Mouse (Mus musculus) forebrain, embryonic 15.5 days (tissue): ENCODE measurements around the gene Kcnj10. TPM values are rescaled to one million over a fixed set of nuclear protein-coding genes. Genes with fewer than 3 reads are reported as not detected.

Experiments
- ATAC-seq: fragments of 200-750 bp; cut with Nextera tagmentation; replicated peaks from 2 replicates; pipeline ENCODE4 v1.8.0; 2017; ENCODE audit warnings: mild to moderate bottlenecking, moderate TSS enrichment, moderate library complexity
- H3K27ac ChIP-seq: fragments of 300-500 bp; sonication (generic); replicated peaks from 2 replicates; pipeline ENCODE4 v1.5.1; 2015; ENCODE audit warnings: mild to moderate bottlenecking, inconsistent platforms
- H3K27me3 ChIP-seq: fragments of 300-500 bp; sonication (generic); 2 replicates; pipeline ENCODE4 v1.6.1; 2015; ENCODE audit warnings: inconsistent platforms
- H3K36me3 ChIP-seq: fragments of 300-500 bp; sonication (generic); 2 replicates; pipeline ENCODE4 v1.6.1; 2015; ENCODE audit warnings: mild to moderate bottlenecking, inconsistent platforms
- H3K4me1 ChIP-seq: fragments of 300-500 bp; sonication (generic); 2 replicates; pipeline ENCODE4 v1.6.1; 2015; ENCODE audit warnings: inconsistent platforms
- H3K4me2 ChIP-seq: fragments of 300-500 bp; sonication (generic); replicated peaks from 2 replicates; pipeline ENCODE4 v1.6.1; 2015; ENCODE audit warnings: mild to moderate bottlenecking, inconsistent platforms
- H3K4me3 ChIP-seq: fragments of 300-500 bp; sonication (generic); 2 replicates; pipeline ENCODE4 v1.5.1; 2015; ENCODE audit warnings: mild to moderate bottlenecking, inconsistent platforms
- H3K9ac ChIP-seq: fragments of 300-500 bp; sonication (generic); replicated peaks from 2 replicates; pipeline ENCODE4 v1.6.1; 2015; ENCODE audit warnings: mild to moderate bottlenecking, inconsistent platforms
- H3K9me3 ChIP-seq: fragments of 300-500 bp; sonication (generic); 2 replicates; pipeline ENCODE4 v1.6.1; 2016; ENCODE audit warnings: inconsistent platforms
- WGBS: fragments of 180-500 bp; shearing (Covaris S2); methylation state at CpG from one replicate; pipeline ENCODE4 v1.1.7; 2015; ENCODE audit warnings: mixed read lengths; 5-methylcytosine and 5-hydroxymethylcytosine counted together
- polyA plus RNA-seq: library from polyadenylated mRNA; unstranded; fragments of >200 nt; fragmentation: Nextera tagmentation; extraction: Ambion mirVana; gene quantifications from 2 replicates; pipeline ENCODE4 v1.2.1, GENCODE M21; 2015

Kcnj10 gene
- polyA plus RNA-seq, 1 experiment from 2014 or later: 1.7 TPM

DNA sequence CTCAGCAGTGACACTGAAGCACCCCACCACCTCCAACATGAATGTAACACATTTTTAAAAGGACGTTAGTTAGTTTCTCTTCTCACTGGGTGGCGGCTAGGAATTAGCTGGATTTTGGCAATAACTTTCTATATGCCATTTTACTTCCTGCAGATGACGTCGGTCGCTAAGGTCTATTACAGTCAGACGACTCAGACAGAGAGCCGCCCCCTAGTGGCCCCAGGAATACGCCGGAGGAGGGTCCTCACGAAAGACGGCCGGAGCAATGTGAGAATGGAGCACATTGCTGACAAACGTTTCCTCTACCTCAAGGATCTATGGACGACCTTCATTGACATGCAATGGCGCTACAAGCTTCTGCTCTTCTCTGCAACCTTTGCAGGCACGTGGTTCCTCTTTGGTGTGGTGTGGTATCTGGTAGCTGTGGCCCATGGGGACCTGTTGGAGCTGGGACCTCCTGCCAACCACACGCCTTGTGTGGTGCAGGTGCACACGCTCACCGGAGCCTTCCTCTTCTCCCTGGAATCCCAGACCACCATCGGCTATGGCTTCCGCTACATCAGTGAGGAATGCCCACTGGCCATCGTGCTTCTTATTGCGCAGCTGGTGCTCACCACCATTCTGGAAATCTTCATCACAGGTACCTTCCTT lies 27.9 kb downstream of the Kcnj10 start:
- WGBS: 30% methylated on average over 23 of the region's 23 CpGs
- peak; percentile 56; the same call in 1 of the 2 replicates for ATAC-seq
- no peak overlapping the region for H3K27ac ChIP-seq
- no peaks in the 10 kb centered on the region for H3K36me3 ChIP-seq
- no peaks in the 10 kb centered on the region for H3K4me1 ChIP-seq
- no peak overlapping the region for H3K4me3 ChIP-seq
- H3K4me2 ChIP-seq: 0 out of 2 replicates have a peak overlapping the region, but pooled peaks have one; percentile 16
- H3K27me3 ChIP-seq: no peaks in the 10 kb centered on the region
- H3K9ac ChIP-seq: no peak overlapping the region
- no peaks in the 10 kb centered on the region for H3K9me3 ChIP-seq

DNA sequence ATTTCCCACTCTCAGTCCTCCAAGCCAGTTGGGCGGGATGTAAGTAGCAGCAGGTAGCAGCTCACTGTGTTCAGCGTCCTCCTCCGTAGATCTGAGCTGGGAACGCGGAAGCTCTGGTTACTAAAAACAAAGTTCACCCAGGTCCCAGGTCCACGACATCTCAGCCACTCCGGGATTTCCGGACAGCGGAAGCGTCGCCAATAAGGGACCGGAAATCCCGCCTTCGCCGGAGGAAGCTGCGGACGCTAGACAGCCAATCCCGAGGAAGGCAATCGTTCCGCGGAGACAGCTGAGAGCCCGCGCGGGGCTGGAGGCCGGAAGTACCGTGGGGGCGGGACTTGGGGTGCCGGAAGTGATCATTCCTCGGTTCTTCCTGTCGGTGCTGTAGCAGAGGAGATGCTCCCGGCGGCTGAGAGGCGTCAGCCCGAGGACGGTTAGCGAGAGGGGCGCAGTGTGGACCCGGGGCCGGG lies 35.2 kb downstream of the Kcnj10 start, which contains the start of gene Pigm:
TSS of gene Pigm (plus strand) at position 349 of the 470 bp plus-strand sequence.
- Histone ChIP-seq H3K4me2 (peak within 1 kb of the TSS; percentile 99), H3K27ac (peak within 1 kb of the TSS; percentile 67), H3K4me1 (peaks cover 45% of the 10 kb centered on the region), H3K9me3 (no peaks in the 10 kb centered on the region), H3K36me3 (peaks cover 14% of the 10 kb centered on the region), H3K27me3 (no peaks in the 10 kb centered on the region), H3K9ac (peak within 1 kb of the TSS; percentile 81), H3K4me3 (peak within 1 kb of the TSS; percentile 91)
- under 1% methylated on average over 39 of the region's 39 CpGs for WGBS
- peak; percentile 99 for ATAC-seq

DNA sequence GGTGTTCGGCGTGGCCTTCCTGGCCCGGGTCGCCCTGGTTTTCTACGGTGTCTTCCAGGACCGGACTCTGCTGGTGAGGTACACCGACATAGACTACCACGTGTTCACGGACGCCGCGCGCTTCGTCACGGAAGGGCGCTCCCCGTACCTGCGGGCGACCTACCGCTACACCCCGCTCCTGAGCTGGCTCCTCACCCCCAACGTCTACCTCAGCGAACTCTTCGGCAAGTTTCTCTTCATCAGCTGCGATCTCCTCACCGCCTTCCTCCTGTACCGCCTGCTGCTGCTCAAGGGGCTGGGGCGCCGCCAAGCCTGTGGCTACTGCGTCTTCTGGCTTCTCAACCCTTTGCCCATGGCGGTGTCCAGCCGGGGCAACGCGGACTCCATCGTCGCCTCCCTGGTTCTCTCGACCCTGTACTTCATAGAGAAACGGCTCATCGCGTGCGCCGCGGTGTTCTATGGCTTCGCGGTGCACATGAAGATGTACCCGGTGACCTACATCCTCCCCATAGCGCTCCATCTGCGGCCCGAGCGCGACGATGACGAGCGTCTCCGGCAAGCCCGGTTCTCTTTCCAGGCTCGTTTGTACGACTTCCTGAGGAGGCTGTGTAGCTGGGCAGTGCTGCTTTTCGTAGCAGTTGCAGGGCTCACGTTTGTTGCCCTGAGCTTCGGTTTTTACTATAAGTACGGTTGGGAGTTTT lies 35.9 kb downstream of the Kcnj10 start:
- peak overlapping the region; percentile 91 for H3K4me3 ChIP-seq
- peaks cover 16% of the 10 kb centered on the region for H3K36me3 ChIP-seq
- H3K27me3 ChIP-seq: no peaks in the 10 kb centered on the region
- peak overlapping the region; percentile 67 for H3K27ac ChIP-seq
- peak overlapping the region; percentile 81 for H3K9ac ChIP-seq
- no peak; the same call in 1 of the 2 replicates for ATAC-seq
- peaks cover 47% of the 10 kb centered on the region for H3K4me1 ChIP-seq
- H3K4me2 ChIP-seq: peak overlapping the region; percentile 99
- 3% methylated on average over 62 of the region's 62 CpGs for WGBS
- no peaks in the 10 kb centered on the region for H3K9me3 ChIP-seq

DNA sequence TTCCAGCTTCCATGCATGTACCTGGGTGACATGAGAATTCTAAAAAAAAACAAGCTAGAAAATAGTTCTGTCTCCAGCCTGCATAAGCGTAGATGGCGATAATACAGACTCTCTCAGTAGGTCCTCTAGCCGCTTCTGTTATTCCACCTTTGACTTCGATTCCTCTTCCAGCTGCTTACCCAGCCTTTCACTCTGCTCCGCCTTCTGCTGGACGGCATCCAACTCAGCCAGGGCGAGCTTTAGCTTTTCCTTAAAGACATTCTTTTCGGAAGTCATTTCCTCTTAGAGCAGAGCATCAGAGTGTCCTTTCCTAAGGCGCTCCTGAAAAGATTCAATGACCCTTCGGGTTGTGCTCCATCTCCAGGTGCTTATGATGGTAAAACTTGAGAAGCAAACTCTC lies 39.1 kb downstream of the Kcnj10 start:
- peaks cover 47% of the 10 kb centered on the region for H3K4me1 ChIP-seq
- H3K27ac ChIP-seq: no peak overlapping the region
- H3K36me3 ChIP-seq: peaks cover 16% of the 10 kb centered on the region
- ATAC-seq: no peak
- no peaks in the 10 kb centered on the region for H3K9me3 ChIP-seq
- H3K27me3 ChIP-seq: no peaks in the 10 kb centered on the region
- no peak overlapping the region for H3K9ac ChIP-seq
- H3K4me2 ChIP-seq: no peak overlapping the region
- H3K4me3 ChIP-seq: no peak overlapping the region
- WGBS: 69% methylated on average over 10 of the region's 10 CpGs

DNA sequence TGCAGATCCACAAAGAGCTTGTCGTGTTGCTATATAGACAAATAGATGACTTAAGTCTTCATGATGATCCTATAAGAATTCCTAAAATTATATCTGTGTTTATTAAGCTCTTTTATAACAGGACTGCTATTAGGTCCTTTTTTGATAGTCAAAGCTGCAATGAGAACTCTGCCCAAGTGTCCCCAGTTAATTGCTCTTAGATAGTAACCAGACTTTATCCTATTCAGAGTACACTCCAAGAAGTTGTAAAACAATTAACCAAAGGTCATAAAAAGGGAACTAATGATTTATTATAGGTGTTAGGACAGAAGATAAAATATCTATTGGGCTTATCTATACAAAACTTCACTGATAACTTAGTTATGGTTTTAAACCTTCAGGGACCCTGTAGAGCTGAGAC lies 41.1 kb downstream of the Kcnj10 start:
- 98% methylated on average over 1 of the region's 1 CpGs for WGBS
- H3K27ac ChIP-seq: no peak overlapping the region
- peaks cover 16% of the 10 kb centered on the region for H3K36me3 ChIP-seq
- H3K4me1 ChIP-seq: peaks cover 41% of the 10 kb centered on the region
- H3K4me3 ChIP-seq: no peak overlapping the region
- no peak overlapping the region for H3K4me2 ChIP-seq
- ATAC-seq: no peak
- no peaks in the 10 kb centered on the region for H3K27me3 ChIP-seq
- no peaks in the 10 kb centered on the region for H3K9me3 ChIP-seq
- H3K9ac ChIP-seq: no peak overlapping the region

DNA sequence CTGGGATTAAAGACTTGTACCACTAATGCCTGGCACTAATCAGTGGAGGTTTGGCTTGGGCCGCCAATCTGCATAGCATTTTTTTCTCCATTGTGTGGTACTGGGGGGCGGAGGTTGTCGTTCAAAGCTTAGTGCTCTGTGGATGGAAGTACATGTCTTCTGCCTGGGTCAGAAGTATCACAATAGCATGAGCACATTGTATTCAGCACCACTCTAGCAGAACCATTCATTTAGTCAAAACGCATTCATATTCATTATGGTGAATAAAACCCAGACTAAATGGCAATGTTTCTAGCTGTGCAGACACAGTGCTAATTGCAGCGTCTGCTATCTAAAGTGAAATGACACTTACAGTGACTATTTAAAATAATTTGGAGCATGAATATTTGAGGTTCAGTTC lies 46.2 kb downstream of the Kcnj10 start:
- H3K9me3 ChIP-seq: no peaks in the 10 kb centered on the region
- H3K36me3 ChIP-seq: no peaks in the 10 kb centered on the region
- WGBS: 34% methylated on average over 5 of the region's 5 CpGs
- peak overlapping the region; percentile 74 for H3K27ac ChIP-seq
- no peak overlapping the region for H3K4me3 ChIP-seq
- no peaks in the 10 kb centered on the region for H3K27me3 ChIP-seq
- no peak overlapping the region for H3K9ac ChIP-seq
- no peak overlapping the region for H3K4me2 ChIP-seq
- H3K4me1 ChIP-seq: peaks cover 6% of the 10 kb centered on the region
- peak; percentile 79 for ATAC-seq

DNA sequence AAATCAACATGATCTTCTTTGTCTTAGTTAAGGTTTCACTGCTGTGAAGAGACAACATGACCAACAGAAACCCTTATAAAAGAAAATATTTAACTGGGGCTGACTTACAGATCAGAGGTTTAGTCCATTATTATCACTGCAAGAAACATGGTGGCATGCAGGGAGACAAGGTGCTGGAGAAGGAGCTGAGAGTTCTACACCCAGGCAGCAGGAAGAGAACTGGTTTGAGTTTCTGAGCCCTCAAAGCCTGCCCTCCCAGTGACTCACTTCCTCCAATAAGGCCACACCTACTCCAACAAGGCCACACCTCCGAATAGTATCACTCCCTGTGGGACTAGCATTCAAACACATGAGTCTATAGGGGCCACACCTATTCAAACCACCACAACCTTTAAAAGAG lies 49.8 kb downstream of the Kcnj10 start:
- Histone ChIP-seq H3K4me3 (no peak overlapping the region), H3K9me3 (no peaks in the 10 kb centered on the region), H3K27ac (no peak overlapping the region), H3K36me3 (no peaks in the 10 kb centered on the region), H3K4me2 (no peak overlapping the region), H3K27me3 (no peaks in the 10 kb centered on the region), H3K9ac (no peak overlapping the region), H3K4me1 (peaks cover 9% of the 10 kb centered on the region)
- ATAC-seq: no peak
- whole genome bisulfite sequencing: 95% methylated on average over 1 of the region's 1 CpGs

DNA sequence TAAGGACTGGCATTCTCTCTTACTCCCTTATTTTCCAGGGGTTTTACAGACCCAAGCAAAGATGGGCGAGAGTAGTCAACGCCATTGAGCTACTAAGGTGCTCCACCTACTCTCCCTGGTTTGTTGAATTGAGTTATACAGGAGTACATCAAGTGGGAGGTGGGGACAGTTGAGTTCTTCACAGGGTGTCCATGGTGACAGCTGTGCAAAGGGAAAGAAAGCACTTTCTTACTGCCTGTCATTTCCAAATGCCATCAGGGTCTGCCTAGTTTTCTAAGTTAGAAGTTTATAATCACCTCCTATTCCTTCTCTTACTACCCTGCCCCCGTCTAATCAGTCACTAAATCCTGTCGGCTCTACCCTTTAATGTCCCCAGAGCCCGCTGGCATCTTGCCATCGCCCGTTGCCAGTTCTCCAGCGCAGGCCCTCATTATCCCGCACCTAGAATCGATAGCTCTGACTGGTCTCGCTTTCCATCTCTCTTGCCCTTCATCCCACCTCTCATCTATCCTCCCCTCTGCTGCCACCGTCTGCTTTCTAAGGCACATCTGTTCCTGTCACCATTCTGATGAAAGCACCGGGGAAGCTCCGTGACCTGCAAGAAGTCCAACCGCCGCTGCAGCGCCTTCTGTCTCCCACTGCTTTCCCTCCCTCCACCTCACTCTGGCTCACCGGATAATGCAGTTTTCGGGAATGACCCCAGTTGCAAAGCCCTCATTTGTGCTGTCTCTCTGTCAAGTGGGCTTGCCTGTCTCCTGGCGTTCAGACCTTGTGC lies 51.0 kb downstream of the Kcnj10 start:
- Histone ChIP-seq H3K4me2 (peak overlapping the region; percentile 45), H3K9ac (peak overlapping the region; percentile 10; the same call in 1 of the 2 replicates), H3K36me3 (no peaks in the 10 kb centered on the region), H3K27ac (0 out of 2 replicates have a peak overlapping the region, but pooled peaks have one; percentile 11), H3K4me3 (peak overlapping the region; percentile 18), H3K4me1 (peaks cover 9% of the 10 kb centered on the region), H3K27me3 (no peaks in the 10 kb centered on the region), H3K9me3 (no peaks in the 10 kb centered on the region)
- ATAC-seq: peak; percentile 44; the same call in 1 of the 2 replicates
- WGBS: 10% methylated on average over 20 of the region's 20 CpGs

DNA sequence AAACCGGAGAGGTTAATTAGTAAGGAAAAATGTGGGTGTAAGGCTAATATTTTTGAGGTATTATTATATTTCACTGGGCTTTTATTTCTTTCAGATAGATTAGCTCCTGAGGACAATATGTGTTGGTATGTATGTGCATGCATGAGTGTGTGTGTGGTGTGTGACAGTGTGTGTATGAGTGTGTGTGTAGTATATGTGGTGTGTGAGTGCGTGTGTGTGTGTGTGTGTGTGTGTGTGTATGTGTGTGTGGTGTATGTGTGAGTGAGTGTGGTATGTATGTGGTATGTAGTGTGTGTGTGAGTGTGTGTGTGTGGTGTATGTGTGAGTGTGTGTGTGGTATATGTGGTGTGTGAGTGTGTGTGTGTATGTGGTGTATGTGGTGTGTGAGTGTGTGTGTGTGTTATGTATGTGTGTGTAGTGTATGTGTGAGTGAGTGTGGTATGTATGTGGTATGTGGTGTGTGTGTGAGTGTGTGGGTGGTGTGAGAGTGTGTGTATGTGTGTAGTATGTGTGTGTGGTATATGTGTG lies 51.7 kb downstream of the Kcnj10 start:
- Histone ChIP-seq H3K4me1 (peaks cover 9% of the 10 kb centered on the region), H3K27ac (0 out of 2 replicates have a peak overlapping the region, but pooled peaks have one; percentile 11), H3K4me3 (no peak overlapping the region), H3K4me2 (no peak overlapping the region), H3K36me3 (no peaks in the 10 kb centered on the region), H3K27me3 (no peaks in the 10 kb centered on the region), H3K9ac (no peak overlapping the region), H3K9me3 (no peaks in the 10 kb centered on the region)
- peak; percentile 49; the same call in 1 of the 2 replicates for ATAC-seq
- 61% methylated on average over 2 of the region's 2 CpGs for WGBS

DNA sequence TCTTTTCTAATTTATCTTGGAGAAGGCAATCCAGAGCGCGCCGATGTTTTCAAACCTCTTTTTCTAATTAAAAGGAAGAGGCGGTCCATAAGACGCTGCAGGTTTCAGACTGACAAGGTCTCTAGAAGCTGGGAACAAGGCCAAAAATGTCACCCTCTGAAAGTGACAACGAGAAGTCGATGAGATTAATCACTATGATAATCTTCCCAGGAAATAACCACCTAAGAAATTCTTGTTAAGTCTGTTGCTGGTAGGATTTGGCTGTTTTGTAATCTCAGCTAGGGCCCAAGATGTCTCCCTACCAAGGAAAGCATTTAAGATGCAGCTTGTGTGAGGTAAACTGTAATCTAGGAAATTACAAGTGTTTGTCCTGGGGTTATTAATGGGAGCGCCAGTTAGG lies 52.7 kb downstream of the Kcnj10 start:
- no peak overlapping the region for H3K4me3 ChIP-seq
- no peak overlapping the region for H3K27ac ChIP-seq
- no peak overlapping the region for H3K4me2 ChIP-seq
- ATAC-seq: no peak
- H3K27me3 ChIP-seq: no peaks in the 10 kb centered on the region
- no peak overlapping the region for H3K9ac ChIP-seq
- H3K9me3 ChIP-seq: no peaks in the 10 kb centered on the region
- no peaks in the 10 kb centered on the region for H3K36me3 ChIP-seq
- WGBS: 28% methylated on average over 8 of the region's 8 CpGs
- H3K4me1 ChIP-seq: peaks cover 9% of the 10 kb centered on the region

DNA sequence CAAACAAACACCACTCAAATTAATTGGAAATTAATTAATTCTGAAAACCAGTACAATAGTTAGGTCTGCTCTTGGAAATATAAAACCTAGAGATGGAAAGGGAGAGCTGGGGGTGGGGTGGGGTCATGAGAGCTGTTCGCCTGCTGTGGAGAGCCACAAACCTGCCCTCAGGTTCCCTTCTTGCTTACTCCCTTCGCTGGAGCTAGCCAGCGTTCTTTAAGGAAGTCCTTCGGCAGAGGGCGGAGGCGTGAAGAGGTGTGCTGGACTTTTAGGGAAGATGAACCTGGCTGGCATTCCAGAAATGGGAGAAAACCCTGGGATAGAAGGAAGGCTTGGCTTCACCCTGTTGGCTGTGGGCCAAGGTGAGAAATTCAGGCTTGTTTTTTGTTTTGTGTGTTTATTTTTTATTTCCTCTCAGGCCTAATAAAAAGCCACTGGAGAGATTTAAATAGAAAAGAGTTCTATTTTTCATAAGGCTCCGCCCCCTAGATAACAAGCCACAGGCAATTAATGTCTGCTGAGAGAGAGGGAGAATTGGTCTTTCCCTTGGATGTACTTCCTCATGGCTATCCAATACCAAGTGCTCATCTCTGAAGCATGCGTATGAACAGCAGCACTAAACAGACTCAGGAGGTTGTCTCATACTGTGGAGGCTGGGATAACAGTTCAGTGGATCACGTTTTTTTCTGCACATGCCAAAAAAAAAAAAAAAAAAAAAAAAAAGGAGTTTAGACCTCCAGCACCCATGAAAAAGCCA lies 56.2 kb downstream of the Kcnj10 start:
- Histone ChIP-seq H3K27ac (no peak overlapping the region), H3K36me3 (no peaks in the 10 kb centered on the region), H3K27me3 (no peaks in the 10 kb centered on the region), H3K4me3 (no peak overlapping the region), H3K9me3 (no peaks in the 10 kb centered on the region), H3K9ac (no peak overlapping the region), H3K4me2 (no peak overlapping the region), H3K4me1 (peaks cover 4% of the 10 kb centered on the region)
- ATAC-seq: no peak
- WGBS: 65% methylated on average over 9 of the region's 9 CpGs
